Comparison of ENCODE assay signal across 10 mouse cellular contexts in genomic region chr11:97101722-97102121, GRCm38 (mm10). TPM values are rescaled to one million over a fixed set of nuclear protein-coding genes. Genes with fewer than 3 reads are reported as not detected.
A peak's percentile ranks its signal among the peaks of the same experiment; 100 is the strongest.
DNase-seq lines count a peak whose midpoint lies in the region; ATAC-seq and TF ChIP-seq lines count a peak whose summit lies in the region.
"Had no signal": no experiment of that assay in that cellular context is flagged by ENCODE, and none has a peak within 500 bp of the region (broad histone marks: within the 10 kb centered on the region; RNA-seq: fewer than 3 reads in every experiment).

No protein-coding gene starts in this region.

- no peaks in the 10 kb centered on the region for H3K36me3 ChIP-seq in intestine, postnatal 0 days (ENCODE audit: control insufficient read depth, insufficient read depth)
- no peaks in the 10 kb centered on the region for H3K36me3 ChIP-seq in intestine, embryonic 16.5 days (ENCODE audit: control insufficient read depth, insufficient read depth, low read length)
- H3K36me3 ChIP-seq in limb, embryonic 10.5 days: no peaks in the 10 kb centered on the region
- H3K36me3 ChIP-seq: embryonic facial prominence, embryonic 13.5 days had no signal

- H3K4me1 ChIP-seq in intestine, postnatal 0 days (replicated peaks; ENCODE audit: control insufficient read depth, insufficient read depth, low read length): no peaks in the 10 kb centered on the region
- H3K4me1 ChIP-seq in intestine, embryonic 16.5 days (ENCODE audit: control insufficient read depth, insufficient read depth, low read length): 0 out of 2 replicates have a peak, but pooled peaks cover 3% of the 10 kb centered on the region
- peaks cover 9% of the 10 kb centered on the region for H3K4me1 ChIP-seq in limb, embryonic 10.5 days
- H3K4me1 ChIP-seq: embryonic facial prominence, embryonic 13.5 days had no signal

- peak; percentile 24 for DNase-seq in Muller cell, postnatal 12 days (ENCODE audit: inconsistent ontology term)
- DNase-seq in cerebellum, adult 8-10 months: peak; percentile 64
- peak; percentile 79 for DNase-seq in limb, embryonic 10.5 days (ENCODE audit: low spot score)
- peak; percentile 78 for DNase-seq in retina, postnatal 1 day
- DNase-seq in urinary bladder, adult 2 months (ENCODE audit: low spot score): peak; percentile 44

- WGBS in intestine, postnatal 0 days: 19% methylated on average over 9 of the region's 9 CpGs
- WGBS in intestine, embryonic 16.5 days: 20% methylated on average over 9 of the region's 9 CpGs
- 24% methylated on average over 9 of the region's 9 CpGs for WGBS in limb, embryonic 10.5 days

- TF ChIP-seq CTCF in intestine, postnatal 0 days (IDR thresholded peaks at IDR 0.05; ENCODE audit: low read depth): peak; percentile 87

- H3K27ac ChIP-seq in intestine, postnatal 0 days (ENCODE audit: low read depth, low read length): no peak overlapping the region
- no peak overlapping the region for H3K27ac ChIP-seq in intestine, embryonic 16.5 days (ENCODE audit: low read length)
- H3K27ac ChIP-seq in limb, embryonic 10.5 days: no peak overlapping the region
- H3K27ac ChIP-seq: embryonic facial prominence, embryonic 13.5 days had no signal

- no peak overlapping the region for H3K9ac ChIP-seq in intestine, postnatal 0 days (ENCODE audit: low read depth, low read length)
- no peak overlapping the region for H3K9ac ChIP-seq in intestine, embryonic 16.5 days (ENCODE audit: low read depth, low read length)
- H3K9ac ChIP-seq: embryonic facial prominence, embryonic 13.5 days had no signal

- no peak overlapping the region for H3K4me2 ChIP-seq in intestine, postnatal 0 days (replicated peaks; ENCODE audit: low read depth)
- H3K4me2 ChIP-seq in intestine, embryonic 16.5 days (ENCODE audit: low read depth, low read length): no peak overlapping the region
- H3K4me2 ChIP-seq: embryonic facial prominence, embryonic 13.5 days had no signal

- no peak overlapping the region for H3K4me3 ChIP-seq in intestine, postnatal 0 days (ENCODE audit: low read depth, low read length)
- no peak overlapping the region for H3K4me3 ChIP-seq in intestine, embryonic 16.5 days (ENCODE audit: low read length)
- H3K4me3 ChIP-seq in limb, embryonic 10.5 days: no peak overlapping the region
- H3K4me3 ChIP-seq: embryonic facial prominence, embryonic 13.5 days had no signal

- no peak for ATAC-seq in intestine, postnatal 0 days
- no peak for ATAC-seq in intestine, embryonic 16.5 days
- peak; percentile 57 for ATAC-seq in granulocyte monocyte progenitor cell, adult 5-6 weeks (replicated peaks; ENCODE audit: poor library complexity, severe bottlenecking)

- H3K27me3 ChIP-seq in intestine, postnatal 0 days (replicated peaks; ENCODE audit: control insufficient read depth, insufficient read depth, low read length): peaks cover 26% of the 10 kb centered on the region
- H3K27me3 ChIP-seq in intestine, embryonic 16.5 days (replicated peaks; ENCODE audit: control insufficient read depth, insufficient read depth, low read length): peaks cover 7% of the 10 kb centered on the region; the same call in 1 of the 2 replicates
- H3K27me3 ChIP-seq in limb, embryonic 10.5 days (ENCODE audit: low read depth, poor library complexity, severe bottlenecking): peaks cover 38% of the 10 kb centered on the region

- H3K9me3 ChIP-seq in intestine, postnatal 0 days (ENCODE audit: control insufficient read depth): no peaks in the 10 kb centered on the region
- H3K9me3 ChIP-seq in intestine, embryonic 16.5 days (ENCODE audit: control insufficient read depth, low read length): no peaks in the 10 kb centered on the region
- H3K9me3 ChIP-seq in limb, embryonic 10.5 days (replicated peaks): no peaks in the 10 kb centered on the region
- H3K9me3 ChIP-seq: embryonic facial prominence, embryonic 13.5 days had no signal

RNA-seq across cellular contexts. Expression of gene Tbx21, which starts 13.4 kb away (rescaled TPM):
- 0.09 and 0.13 TPM in 2 replicates for polyA plus RNA-seq in intestine, postnatal 0 days (2015; fragmentation: Nextera tagmentation; extraction: Ambion mirVana)
- polyA plus RNA-seq in intestine, embryonic 16.5 days (2015; fragmentation: Nextera tagmentation; extraction: Ambion mirVana): 0.17 and 0.27 TPM in 2 replicates
- total RNA-seq in granulocyte monocyte progenitor cell, adult 5-6 weeks (2014; fragmentation: Nextera tagmentation): not detected in 2 replicates
- 0.26 TPM in 1 of 2 replicates, not detected in the other for total RNA-seq in granulocyte monocyte progenitor cell, adult 5-6 weeks (2017)
- polyA plus RNA-seq in limb, embryonic 10.5 days (2016; fragmentation: Nextera tagmentation; extraction: Ambion mirVana): 0.05 and 0.08 TPM in 2 replicates
- polyA plus RNA-seq in urinary bladder, adult 2 months (2012; rRNA removed): 1.1 and 1.4 TPM in 2 replicates
- polyA plus RNA-seq: lung, embryonic 16.5 days had no signal

RNA-seq across cellular contexts. Expression of gene Tbkbp1, which starts 49.6 kb away (rescaled TPM):
- polyA plus RNA-seq in intestine, postnatal 0 days (2015; fragmentation: Nextera tagmentation; extraction: Ambion mirVana): 1.7 and 2.4 TPM in 2 replicates
- 2.0 TPM in 2 replicates for polyA plus RNA-seq in intestine, embryonic 16.5 days (2015; fragmentation: Nextera tagmentation; extraction: Ambion mirVana)
- total RNA-seq in granulocyte monocyte progenitor cell, adult 5-6 weeks (2014; fragmentation: Nextera tagmentation): 8.0 and 8.5 TPM in 2 replicates
- 1.1 and 6.6 TPM in 2 replicates for total RNA-seq in granulocyte monocyte progenitor cell, adult 5-6 weeks (2017)
- 6.1 and 7.8 TPM in 2 replicates for polyA plus RNA-seq in limb, embryonic 10.5 days (2016; fragmentation: Nextera tagmentation; extraction: Ambion mirVana)
- polyA plus RNA-seq in urinary bladder, adult 2 months (2012; rRNA removed): 21.3 and 31.5 TPM in 2 replicates

RNA-seq across cellular contexts. Expression of gene Osbpl7, which starts 51.3 kb away (rescaled TPM):
- polyA plus RNA-seq in intestine, postnatal 0 days (2015; fragmentation: Nextera tagmentation; extraction: Ambion mirVana): 10.6 and 12.0 TPM in 2 replicates
- 12.4 and 12.6 TPM in 2 replicates for polyA plus RNA-seq in intestine, embryonic 16.5 days (2015; fragmentation: Nextera tagmentation; extraction: Ambion mirVana)
- total RNA-seq in granulocyte monocyte progenitor cell, adult 5-6 weeks (2014; fragmentation: Nextera tagmentation): 24.4 and 29.4 TPM in 2 replicates
- 7.9 and 8.5 TPM in 2 replicates for total RNA-seq in granulocyte monocyte progenitor cell, adult 5-6 weeks (2017)
- 8.3 and 10.1 TPM in 2 replicates for polyA plus RNA-seq in limb, embryonic 10.5 days (2016; fragmentation: Nextera tagmentation; extraction: Ambion mirVana)
- polyA plus RNA-seq in urinary bladder, adult 2 months (2012; rRNA removed): 10.8 and 11.7 TPM in 2 replicates

Comparison
In these comparisons a context has a peak if more than half of its experiments do, and no peak if none do; other contexts are left out.
1. DNase-seq: peak in every context shown above with its lines; median percentile 79 in limb, embryonic 10.5 days; 78 in retina, postnatal 1 day; 64 in cerebellum, adult 8-10 months; 44 in urinary bladder, adult 2 months; 24 in Muller cell, postnatal 12 days.